Mouse (Mus musculus) CD4-positive helper T cell, adult 2 months (primary cell): ENCODE measurements around the gene Pgk1.

Experiments
- DNase-seq: peaks from one replicate; pipeline ENCODE4 v3.0.0-alpha.2; 2012; ENCODE audit warnings: low read depth, missing footprints, low spot score

The Pgk1 gene

DNA sequence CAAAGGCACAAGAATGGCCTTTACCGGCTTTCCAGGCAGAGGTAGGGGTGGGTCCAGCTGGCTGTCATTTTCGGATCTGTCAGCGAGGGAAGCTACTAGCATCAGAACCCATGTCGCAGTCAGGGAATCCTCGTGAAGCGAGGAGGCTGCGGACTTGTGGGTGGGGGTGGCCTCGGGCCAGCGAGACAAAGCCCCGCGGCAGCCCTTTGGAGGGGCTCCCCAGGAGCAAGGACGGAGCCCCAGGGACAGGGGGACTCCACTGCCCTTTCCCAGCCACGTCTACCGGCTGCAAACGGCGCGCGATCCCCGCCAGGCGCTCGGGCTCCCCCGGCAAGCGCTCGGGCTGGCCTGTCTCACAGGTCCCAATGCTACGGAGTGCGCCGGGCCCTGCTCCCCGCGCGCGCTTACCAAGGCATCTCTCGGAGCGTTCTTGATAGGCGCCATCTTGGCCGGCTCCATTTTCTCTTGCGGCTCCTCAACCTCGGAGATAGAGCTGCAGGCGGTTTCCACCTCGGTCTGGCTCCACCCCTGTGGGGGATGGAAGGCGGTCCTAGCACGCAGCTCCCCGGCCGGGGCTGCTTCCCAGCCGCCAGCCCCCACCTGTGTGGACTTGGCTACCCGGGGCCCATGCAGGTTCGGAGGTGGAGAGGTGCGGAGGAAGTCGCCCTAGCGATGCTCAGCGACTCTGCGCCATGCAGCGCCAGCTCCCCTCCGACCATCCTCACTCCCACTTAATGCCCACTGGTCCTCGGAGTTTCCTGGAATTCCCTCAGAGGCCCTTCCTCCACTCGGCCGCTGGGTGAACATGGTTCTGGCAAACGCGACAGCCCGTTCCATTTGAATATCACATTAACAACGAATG, 32.5 kb downstream of the Pgk1 start:
- DNase-seq, result peak; percentile 80

DNA sequence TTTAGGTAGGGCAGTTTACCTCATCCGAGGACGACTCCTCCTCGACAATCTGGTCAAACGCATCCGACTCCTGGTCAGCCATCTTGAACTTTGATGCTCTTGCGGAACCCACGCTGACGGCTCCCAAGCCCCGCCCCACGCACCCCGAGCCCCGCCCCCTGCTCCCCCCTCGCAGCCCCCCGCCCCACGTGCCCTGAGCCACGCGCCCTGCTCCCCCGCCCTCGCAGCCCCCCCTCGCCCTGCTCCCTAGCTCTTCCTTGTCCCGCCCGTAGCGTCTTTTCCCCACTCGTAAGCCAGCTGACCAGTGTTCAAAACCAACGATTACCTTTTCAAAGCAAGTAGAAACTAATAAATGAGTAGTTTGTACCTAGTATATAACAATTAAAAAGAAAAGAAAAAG, 34.2 kb downstream of the Pgk1 start, which contains the start of gene Taf9b:
Gene Taf9b (minus strand): TSS at position 101 of the 400 bp plus-strand sequence.
- DNase-seq, result no peak
